Mouse (Mus musculus): ENCODE results near the gene Six4. TPM values are rescaled to one million over a fixed set of nuclear protein-coding genes. Genes with fewer than 3 reads are reported as not detected.

Six4 gene
- polyA plus RNA-seq, 1 experiment from 2014 or later, result not detected

- Histone ChIP-seq H3K9ac (replicated peaks) (0 out of 2 replicates have a peak within 1 kb of the TSS, but pooled peaks have one; percentile 10), H3K4me1 (ENCODE audit: insufficient read depth) (peaks cover 8% of the 10 kb centered on the region)
Observed at GRCm38 (mm10) chr12:73053668-73054241, 59.5 kb downstream of the Six4 start, which contains the start of gene Six1. Gene Six1 (minus strand): TSS chr12:73053887.

GRCm38 (mm10) chr12:73052651-73053591 lies 60.3 kb downstream of the Six4 start:
- no peaks in the 10 kb centered on the region for H3K36me3 ChIP-seq (replicated peaks; ENCODE audit: insufficient read depth, low read length)
- WGBS (ENCODE audit: insufficient replicate concordance), result 3% methylated on average over 34 of the region's 34 CpGs
- peaks cover 8% of the 10 kb centered on the region for H3K4me1 ChIP-seq (ENCODE audit: insufficient read depth)
- no peak for DNase-seq
- no peak overlapping the region for H3K27ac ChIP-seq (ENCODE audit: low read depth)
- H3K4me3 ChIP-seq (ENCODE audit: low read depth, low read length), result peak overlapping the region; percentile 53
- H3K27me3 ChIP-seq (ENCODE audit: insufficient read depth, low read length), result peaks cover 93% of the 10 kb centered on the region
- H3K9ac ChIP-seq (replicated peaks), result no peak overlapping the region
- peak overlapping the region; percentile 77 for H3K4me2 ChIP-seq (ENCODE audit: low read depth, low read length)
- TF ChIP-seq EP300 (IDR thresholded peaks at IDR 0.05; ENCODE audit: low read depth) (no peak), CTCF (IDR thresholded peaks at IDR 0.05; ENCODE audit: low read depth) (no peak)
- no peaks in the 10 kb centered on the region for H3K9me3 ChIP-seq (ENCODE audit: low read length)
- peak; percentile 40; the same call in 1 of the 2 replicates for ATAC-seq

More at GRCm38 (mm10) chr12:73053668-73054241, 59.5 kb downstream of the Six4 start, which contains the start of gene Six1:
- DNase-seq, result peak; percentile 77
- Histone ChIP-seq H3K4me2 (ENCODE audit: low read depth, low read length) (peak within 1 kb of the TSS; percentile 77), H3K4me3 (ENCODE audit: low read depth, low read length) (peak within 1 kb of the TSS; percentile 53), H3K27me3 (ENCODE audit: insufficient read depth, low read length) (peaks cover 85% of the 10 kb centered on the region), H3K9me3 (ENCODE audit: low read length) (no peaks in the 10 kb centered on the region), H3K36me3 (replicated peaks; ENCODE audit: insufficient read depth, low read length) (no peaks in the 10 kb centered on the region), H3K27ac (ENCODE audit: low read depth) (no peak within 1 kb of the TSS)
- under 1% methylated on average over 34 of the region's 42 CpGs for WGBS (ENCODE audit: insufficient replicate concordance)
- TF ChIP-seq CTCF (IDR thresholded peaks at IDR 0.05; ENCODE audit: low read depth) (peak; percentile 64), EP300 (IDR thresholded peaks at IDR 0.05; ENCODE audit: low read depth) (no peak)
- ATAC-seq, result peak; percentile 93

GRCm38 (mm10) chr12:73052036-73052650 lies 61.1 kb downstream of the Six4 start:
- Histone ChIP-seq H3K27ac (ENCODE audit: low read depth) (no peak overlapping the region), H3K4me3 (ENCODE audit: low read depth, low read length) (no peak overlapping the region), H3K4me2 (ENCODE audit: low read depth, low read length) (no peak overlapping the region), H3K27me3 (ENCODE audit: insufficient read depth, low read length) (peaks cover 96% of the 10 kb centered on the region), H3K36me3 (replicated peaks; ENCODE audit: insufficient read depth, low read length) (no peaks in the 10 kb centered on the region), H3K4me1 (ENCODE audit: insufficient read depth) (peaks cover 8% of the 10 kb centered on the region), H3K9me3 (ENCODE audit: low read length) (no peaks in the 10 kb centered on the region), H3K9ac (replicated peaks) (no peak overlapping the region)
- WGBS (ENCODE audit: insufficient replicate concordance), result 3% methylated on average over 19 of the region's 19 CpGs
- ATAC-seq (no peak), DNase-seq (no peak)
- TF ChIP-seq CTCF (IDR thresholded peaks at IDR 0.05; ENCODE audit: low read depth) (no peak), EP300 (IDR thresholded peaks at IDR 0.05; ENCODE audit: low read depth) (no peak)

GRCm38 (mm10) chr12:73050811-73051580 lies 62.3 kb downstream of the Six4 start:
- Histone ChIP-seq H3K27me3 (ENCODE audit: insufficient read depth, low read length) (peaks cover 99% of the 10 kb centered on the region), H3K9ac (replicated peaks) (no peak overlapping the region), H3K4me1 (ENCODE audit: insufficient read depth) (peaks cover 16% of the 10 kb centered on the region), H3K4me2 (ENCODE audit: low read depth, low read length) (no peak overlapping the region), H3K4me3 (ENCODE audit: low read depth, low read length) (no peak overlapping the region), H3K36me3 (replicated peaks; ENCODE audit: insufficient read depth, low read length) (no peaks in the 10 kb centered on the region), H3K27ac (ENCODE audit: low read depth) (no peak overlapping the region), H3K9me3 (ENCODE audit: low read length) (no peaks in the 10 kb centered on the region)
- WGBS (ENCODE audit: insufficient replicate concordance), result 1% methylated on average over 15 of the region's 15 CpGs
- TF ChIP-seq EP300 (IDR thresholded peaks at IDR 0.05; ENCODE audit: low read depth) (no peak), CTCF (IDR thresholded peaks at IDR 0.05; ENCODE audit: low read depth) (no peak)
- DNase-seq (no peak), ATAC-seq (no peak)

- DNase-seq (no peak), ATAC-seq (no peak)
- Histone ChIP-seq H3K27me3 (ENCODE audit: insufficient read depth, low read length) (peaks cover 100% of the 10 kb centered on the region), H3K9me3 (ENCODE audit: low read length) (no peaks in the 10 kb centered on the region), H3K9ac (replicated peaks) (no peak overlapping the region), H3K4me3 (ENCODE audit: low read depth, low read length) (no peak overlapping the region), H3K36me3 (replicated peaks; ENCODE audit: insufficient read depth, low read length) (no peaks in the 10 kb centered on the region), H3K4me1 (ENCODE audit: insufficient read depth) (peaks cover 22% of the 10 kb centered on the region), H3K27ac (ENCODE audit: low read depth) (no peak overlapping the region), H3K4me2 (ENCODE audit: low read depth, low read length) (no peak overlapping the region)
- 3% methylated on average over 13 of the region's 13 CpGs for whole genome bisulfite sequencing (ENCODE audit: insufficient replicate concordance)
- no peak for TF ChIP-seq EP300 (IDR thresholded peaks at IDR 0.05; ENCODE audit: low read depth)
- no peak for TF ChIP-seq CTCF (IDR thresholded peaks at IDR 0.05; ENCODE audit: low read depth)
Observed at GRCm38 (mm10) chr12:73050305-73050704, 63.0 kb downstream of the Six4 start.

Other genes starting within 250 kb of the Six4 start
- gene Six6, start 173.6 kb downstream of the Six4 start, polyA plus RNA-seq (2015; fragmentation: Nextera tagmentation; extraction: Ambion mirVana), result not detected in 2 replicates
- gene 4930447C04Rik, start 172.7 kb downstream of the Six4 start, polyA plus RNA-seq (2015; fragmentation: Nextera tagmentation; extraction: Ambion mirVana), result 0.07 and 0.14 TPM in 2 replicates
- 0.04 and 0.17 TPM in 2 replicates for gene Six1, start 59.6 kb downstream of the Six4 start, polyA plus RNA-seq (2015; fragmentation: Nextera tagmentation; extraction: Ambion mirVana)
- 8.6 and 8.9 TPM in 2 replicates for gene Mnat1, start 10.3 kb upstream of the Six4 start, polyA plus RNA-seq (2015; fragmentation: Nextera tagmentation; extraction: Ambion mirVana)
- 4.4 and 4.7 TPM in 2 replicates for gene Trmt5, start 173.3 kb upstream of the Six4 start, polyA plus RNA-seq (2015; fragmentation: Nextera tagmentation; extraction: Ambion mirVana)
- 2.6 and 4.4 TPM in 2 replicates for gene Slc38a6, start 173.3 kb upstream of the Six4 start, polyA plus RNA-seq (2015; fragmentation: Nextera tagmentation; extraction: Ambion mirVana)

Data from liver, postnatal 0 days (tissue).